ENCODE assay signal across 20 mouse cellular contexts in the genomic region with DNA sequence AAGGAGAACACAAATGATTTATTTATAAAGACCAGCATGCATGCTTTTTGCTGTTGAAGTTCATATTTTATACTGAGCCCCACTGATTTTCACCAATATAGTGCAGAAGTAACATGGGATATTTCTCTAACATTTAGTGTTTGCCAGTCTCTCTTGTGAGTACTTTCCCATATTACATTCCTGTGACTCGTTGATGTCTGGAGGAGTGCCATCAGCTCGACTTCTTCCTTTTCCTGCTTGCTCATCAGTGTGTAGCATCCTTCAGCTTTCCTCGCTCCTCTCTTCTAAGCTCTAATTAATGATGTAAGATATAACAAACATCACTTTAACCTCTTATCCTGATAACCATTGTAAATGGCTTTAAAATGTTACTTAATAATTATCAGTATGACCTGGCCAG.
DNase-seq lines count a peak whose midpoint lies in the region.
"Had no signal": no experiment of that assay in that cellular context is flagged by ENCODE, and none has a peak within 500 bp of the region (broad histone marks: within the 10 kb centered on the region; RNA-seq: fewer than 3 reads in every experiment).

No protein-coding gene starts in this region.

- peak; percentile 90 for DNase-seq in 3T3-L1 (ENCODE audit: low read depth, low spot score)
- peak; percentile 16 for DNase-seq in Muller cell, postnatal 12 days (ENCODE audit: inconsistent ontology term)
- DNase-seq in NIH3T3 (ENCODE audit: low read depth): peak; percentile 69
- DNase-seq in brain, adult 2 months (ENCODE audit: low read depth, low spot score): peak; percentile 5
- no peak for DNase-seq in cerebellum, adult 9-10 months
- DNase-seq in urinary bladder, postnatal 10 days (ENCODE audit: low spot score): no peak
- DNase-seq in embryo, embryonic 10.5 days (ENCODE audit: low spot score): no peak
- no peak for DNase-seq in thymus, adult 18-20 months
- DNase-seq: adrenal gland, adult 2 months; adrenal gland, adult 8-10 months; adrenal gland, postnatal 10 days; adrenal gland, postnatal 14 days; adrenal gland, postnatal 25 days; B cell, adult 2 months; cerebellum, adult 11 months; cerebellum, adult 11-12 months; cerebellum, adult 18-20 months; cerebellum, adult 2 months; cerebellum, adult 8-10 months; cerebellum, adult 9-11 months had no signal

Comparison
In these comparisons a context has a peak if more than half of its experiments do, and no peak if none do; other contexts are left out.
1. DNase-seq: peak in 3T3-L1 (single experiment), Muller cell, postnatal 12 days (single experiment), NIH3T3 (single experiment) and brain, adult 2 months (single experiment); none in cerebellum, adult 9-10 months (single experiment), urinary bladder, postnatal 10 days (single experiment), embryo, embryonic 10.5 days (single experiment) and thymus, adult 18-20 months (0 of 2).